In the genomic region with DNA sequence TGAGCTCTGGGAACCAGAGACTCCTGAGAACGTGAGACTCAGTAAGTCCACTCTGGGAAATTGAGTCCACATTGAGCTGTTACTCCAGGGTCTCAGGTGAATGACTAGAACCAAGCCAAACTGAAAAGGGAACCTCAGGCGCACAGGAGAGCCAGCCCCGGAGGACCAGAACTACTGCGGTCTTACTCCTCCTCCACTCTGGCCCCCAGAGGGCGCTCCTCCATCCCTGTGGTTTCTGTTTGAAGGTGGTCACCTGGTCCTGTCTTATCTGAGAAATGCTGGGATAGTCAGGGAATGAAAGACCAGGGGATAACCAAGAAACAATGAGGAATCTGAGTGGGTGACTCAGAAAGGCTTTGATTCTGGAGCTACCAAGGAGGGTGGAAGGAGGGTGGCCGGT, we compare ENCODE assay signal across 10 mouse cellular contexts. TPM values are rescaled to one million over a fixed set of nuclear protein-coding genes. Genes with fewer than 3 reads are reported as not detected.
DNase-seq lines count a peak whose midpoint lies in the region; ATAC-seq and TF ChIP-seq lines count a peak whose summit lies in the region.
"Had no signal": no experiment of that assay in that cellular context is flagged by ENCODE, and none has a peak within 500 bp of the region (broad histone marks: within the 10 kb centered on the region; RNA-seq: fewer than 3 reads in every experiment).

No protein-coding gene starts in this region.

- no peak for ATAC-seq in hindbrain, embryonic 16.5 days
- no peak for ATAC-seq in embryonic facial prominence, embryonic 11.5 days (replicated peaks; ENCODE audit: insufficient number of reproducible peaks, low FRiP score, low TSS enrichment, low read depth)
- no peak for ATAC-seq in lung, embryonic 14.5 days (ENCODE audit: insufficient read depth)

- no peak overlapping the region for H3K4me3 ChIP-seq in hindbrain, embryonic 10.5 days
- H3K4me3 ChIP-seq in hindbrain, embryonic 16.5 days (ENCODE audit: low read length): no peak overlapping the region
- no peak overlapping the region for H3K4me3 ChIP-seq in embryonic facial prominence, embryonic 11.5 days (ENCODE audit: low read depth, low read length)
- H3K4me3 ChIP-seq in lung, embryonic 14.5 days (ENCODE audit: low read depth, low read length): no peak overlapping the region
- H3K4me3 ChIP-seq: embryonic facial prominence, embryonic 13.5 days; midbrain, embryonic 12.5 days had no signal

- no peak overlapping the region for H3K4me2 ChIP-seq in hindbrain, embryonic 16.5 days (ENCODE audit: low read length)
- H3K4me2 ChIP-seq in embryonic facial prominence, embryonic 11.5 days (ENCODE audit: low read depth, low read length): no peak overlapping the region
- H3K4me2 ChIP-seq in lung, embryonic 14.5 days: 0 out of 2 replicates have a peak overlapping the region, but pooled peaks have one; percentile 12
- H3K4me2 ChIP-seq: embryonic facial prominence, embryonic 13.5 days; midbrain, embryonic 12.5 days had no signal

- no peaks in the 10 kb centered on the region for H3K36me3 ChIP-seq in hindbrain, embryonic 10.5 days
- no peaks in the 10 kb centered on the region for H3K36me3 ChIP-seq in hindbrain, embryonic 16.5 days (ENCODE audit: control insufficient read depth, insufficient read depth, low read length)
- H3K36me3 ChIP-seq in embryonic facial prominence, embryonic 11.5 days (replicated peaks; ENCODE audit: control insufficient read depth, insufficient read depth, low read depth, low read length): no peaks in the 10 kb centered on the region
- H3K36me3 ChIP-seq in lung, embryonic 14.5 days (ENCODE audit: insufficient read depth): no peaks in the 10 kb centered on the region
- H3K36me3 ChIP-seq: embryonic facial prominence, embryonic 13.5 days; midbrain, embryonic 12.5 days had no signal

- WGBS in hindbrain, embryonic 10.5 days: 21% methylated on average over 6 of the region's 6 CpGs
- WGBS in hindbrain, embryonic 16.5 days: 24% methylated on average over 6 of the region's 6 CpGs
- WGBS in embryonic facial prominence, embryonic 11.5 days: 20% methylated on average over 6 of the region's 6 CpGs
- 18% methylated on average over 6 of the region's 6 CpGs for WGBS in lung, embryonic 14.5 days

- no peaks in the 10 kb centered on the region for H3K9me3 ChIP-seq in hindbrain, embryonic 10.5 days
- no peaks in the 10 kb centered on the region for H3K9me3 ChIP-seq in hindbrain, embryonic 16.5 days (ENCODE audit: control insufficient read depth, low read length)
- no peaks in the 10 kb centered on the region for H3K9me3 ChIP-seq in embryonic facial prominence, embryonic 11.5 days (replicated peaks; ENCODE audit: control insufficient read depth, low read length)
- H3K9me3 ChIP-seq in lung, embryonic 14.5 days (ENCODE audit: low read depth, low read length): no peaks in the 10 kb centered on the region
- H3K9me3 ChIP-seq: embryonic facial prominence, embryonic 13.5 days; midbrain, embryonic 12.5 days had no signal

- H3K9ac ChIP-seq in hindbrain, embryonic 16.5 days (ENCODE audit: low read depth, low read length): no peak overlapping the region
- no peak overlapping the region for H3K9ac ChIP-seq in embryonic facial prominence, embryonic 11.5 days (replicated peaks; ENCODE audit: low read length)
- H3K9ac ChIP-seq in lung, embryonic 14.5 days: no peak overlapping the region
- H3K9ac ChIP-seq: embryonic facial prominence, embryonic 13.5 days; midbrain, embryonic 12.5 days had no signal

- no peak overlapping the region for H3K27ac ChIP-seq in hindbrain, embryonic 10.5 days
- H3K27ac ChIP-seq in hindbrain, embryonic 16.5 days (ENCODE audit: low read depth, low read length): no peak overlapping the region
- no peak overlapping the region for H3K27ac ChIP-seq in embryonic facial prominence, embryonic 11.5 days (replicated peaks; ENCODE audit: low read depth, low read length)
- peak overlapping the region; percentile 36; the same call in 1 of the 2 replicates for H3K27ac ChIP-seq in lung, embryonic 14.5 days (ENCODE audit: low read depth)
- H3K27ac ChIP-seq: embryonic facial prominence, embryonic 13.5 days; midbrain, embryonic 12.5 days had no signal

- H3K4me1 ChIP-seq in hindbrain, embryonic 10.5 days (replicated peaks): peaks cover 35% of the 10 kb centered on the region
- peaks cover 12% of the 10 kb centered on the region; the same call in 1 of the 2 replicates for H3K4me1 ChIP-seq in hindbrain, embryonic 16.5 days (ENCODE audit: control insufficient read depth, insufficient read depth, low read depth, low read length)
- H3K4me1 ChIP-seq in embryonic facial prominence, embryonic 11.5 days (ENCODE audit: control insufficient read depth, insufficient read depth, low read length): peaks cover 7% of the 10 kb centered on the region
- H3K4me1 ChIP-seq in lung, embryonic 14.5 days (ENCODE audit: insufficient read depth): no peaks in the 10 kb centered on the region

- TF ChIP-seq CTCF in lung, embryonic 14.5 days (IDR thresholded peaks at IDR 0.05; ENCODE audit: low read depth): peak; percentile 70

- peaks cover 56% of the 10 kb centered on the region for H3K27me3 ChIP-seq in hindbrain, embryonic 10.5 days (ENCODE audit: insufficient read depth, poor library complexity, severe bottlenecking)
- H3K27me3 ChIP-seq in hindbrain, embryonic 16.5 days (replicated peaks; ENCODE audit: control insufficient read depth, insufficient read depth, low read length): peaks cover 15% of the 10 kb centered on the region
- peaks cover 23% of the 10 kb centered on the region for H3K27me3 ChIP-seq in embryonic facial prominence, embryonic 11.5 days (ENCODE audit: control insufficient read depth, insufficient read depth, low read length)
- peaks cover 40% of the 10 kb centered on the region for H3K27me3 ChIP-seq in lung, embryonic 14.5 days (ENCODE audit: insufficient read depth, low read length)

- peak; percentile 47 for DNase-seq in hindbrain, embryonic 10.5 days (ENCODE audit: low spot score)
- DNase-seq in WW6 (ENCODE audit: low read depth, low spot score): peak; percentile 61
- DNase-seq in embryonic facial prominence, embryonic 11.5 days (ENCODE audit: low spot score): peak; percentile 69
- peak; percentile 89 to 90 for DNase-seq in kidney, postnatal 25 days
- peak; percentile 75 for DNase-seq in lung, embryonic 14.5 days
- peak; percentile 38 for DNase-seq in right cerebral cortex, postnatal 25 days
- DNase-seq in urinary bladder, postnatal 36 days (ENCODE audit: low spot score in 2 of 2): peak; percentile 37 to 71

RNA-seq across cellular contexts. Expression of a gene that starts 4.5 kb away (rescaled TPM):
- 2.4 and 2.5 TPM in 2 replicates for polyA plus RNA-seq in hindbrain, embryonic 10.5 days (2016; fragmentation: Nextera tagmentation; extraction: Ambion mirVana)
- polyA plus RNA-seq in hindbrain, embryonic 16.5 days (2015; fragmentation: Nextera tagmentation; extraction: Ambion mirVana): 1.2 and 2.0 TPM in 2 replicates
- 4.1 and 5.0 TPM in 2 replicates for polyA plus RNA-seq in embryonic facial prominence, embryonic 11.5 days (2014; fragmentation: Nextera tagmentation; extraction: Ambion mirVana)
- polyA plus RNA-seq in lung, embryonic 14.5 days (2014; fragmentation: Nextera tagmentation; extraction: Ambion mirVana): 6.2 and 6.8 TPM in 2 replicates

Comparison
In these comparisons a context has a peak if more than half of its experiments do, and no peak if none do; other contexts are left out.
1. DNase-seq: peak in every context shown above with its lines; median percentile 90 in kidney, postnatal 25 days; 75 in lung, embryonic 14.5 days; 69 in embryonic facial prominence, embryonic 11.5 days; 61 in WW6; 54 in urinary bladder, postnatal 36 days; 47 in hindbrain, embryonic 10.5 days; 38 in right cerebral cortex, postnatal 25 days.